Mouse (Mus musculus): ENCODE results near the gene Actn3. TPM values are rescaled to one million over a fixed set of nuclear protein-coding genes. Genes with fewer than 3 reads are reported as not detected.

The Actn3 gene
- polyA plus RNA-seq (2017; shearing (Covaris generic)): under 1 TPM in 1 of 2 experiments, not detected in 1; 0.11 TPM

GRCm38 (mm10) chr19:4877785-4878184, at the start of gene Actn3:
Actn3 (minus strand) TSS chr19:4877909.

GRCm38 (mm10) chr19:4905979-4906794, 28.5 kb upstream of the Actn3 start, which contains the start of gene Bbs1:
Bbs1 (minus strand) TSS chr19:4906628.

GRCm38 (mm10) chr19:4878405-4879323, 955 bp upstream of the Actn3 start, which contains the start of gene Zdhhc24:
Zdhhc24 (plus strand) TSS chr19:4878668.

GRCm38 (mm10) chr19:4854552-4855469, 22.9 kb downstream of the Actn3 start, which contains the start of gene Ctsf:
Ctsf (plus strand) TSS chr19:4855130.

GRCm38 (mm10) chr19:4839149-4839548, 38.6 kb downstream of the Actn3 start, which contains the start of the genes Ccs and Ccdc87:
Ccs (minus strand) TSS chr19:4839332.
Ccdc87 (plus strand) TSS chr19:4839366.

Other genes starting within 250 kb of the Actn3 start
- gene Gm960, start 179.2 kb downstream of the Actn3 start, polyA plus RNA-seq (2017; shearing (Covaris generic)): 1 to 10 TPM; 1.8 to 4.5 TPM
- under 1 TPM; 0.40 to 0.84 TPM for gene Sptbn2, start 166.7 kb downstream of the Actn3 start, polyA plus RNA-seq (2017; shearing (Covaris generic))
- 10 to 100 TPM; 40.8 to 47.0 TPM for gene Rbm4b, start 121.4 kb downstream of the Actn3 start, polyA plus RNA-seq (2017; shearing (Covaris generic))
- gene Rbm4, start 84.0 kb downstream of the Actn3 start, polyA plus RNA-seq (2017; shearing (Covaris generic)): 10 to 100 TPM; 49.9 to 54.0 TPM
- 10 to 100 TPM; 24.9 to 30.4 TPM for gene Gm21992, start 66.3 kb downstream of the Actn3 start, polyA plus RNA-seq (2017; shearing (Covaris generic))
- 10 to 100 TPM; 61.5 to 84.0 TPM for gene Rbm14, start 66.3 kb downstream of the Actn3 start, polyA plus RNA-seq (2017; shearing (Covaris generic))
- gene Ccs, start 38.6 kb downstream of the Actn3 start, polyA plus RNA-seq (2017; shearing (Covaris generic)): 100 to 1,000 TPM in 1 of 2 experiments, 10 to 100 TPM in 1; 72.7 to 120 TPM
- under 1 TPM in 1 of 2 experiments, not detected in 1; 0.55 TPM for gene Ccdc87, start 38.5 kb downstream of the Actn3 start, polyA plus RNA-seq (2017; shearing (Covaris generic))
- 1 to 10 TPM; 4.1 to 6.0 TPM for gene Ctsf, start 22.8 kb downstream of the Actn3 start, polyA plus RNA-seq (2017; shearing (Covaris generic))
- 1 to 10 TPM; 5.0 to 9.9 TPM for gene Zdhhc24, start 759 bp upstream of the Actn3 start, polyA plus RNA-seq (2017; shearing (Covaris generic))
- 1 to 10 TPM in 1 of 2 experiments, under 1 TPM in 1; 0.71 to 3.0 TPM for gene Bbs1, start 28.7 kb upstream of the Actn3 start, polyA plus RNA-seq (2017; shearing (Covaris generic))
- 100 to 1,000 TPM in 1 of 2 experiments, 10 to 100 TPM in 1; 93.7 to 123 TPM for gene Dpp3, start 50.4 kb upstream of the Actn3 start, polyA plus RNA-seq (2017; shearing (Covaris generic))
- 1 to 10 TPM in 1 of 2 experiments, under 1 TPM in 1; 0.70 to 1.9 TPM for gene Peli3, start 65.2 kb upstream of the Actn3 start, polyA plus RNA-seq (2017; shearing (Covaris generic))
- gene Mrpl11, start 84.2 kb upstream of the Actn3 start, polyA plus RNA-seq (2017; shearing (Covaris generic)): 10 to 100 TPM; 60.3 to 63.9 TPM
- gene Npas4, start 112.4 kb upstream of the Actn3 start, polyA plus RNA-seq (2017; shearing (Covaris generic)): 1 to 10 TPM; 1.3 to 1.7 TPM
- gene Slc29a2, start 146.0 kb upstream of the Actn3 start, polyA plus RNA-seq (2017; shearing (Covaris generic)): 1 to 10 TPM; 3.4 TPM
- 10 to 100 TPM; 13.6 to 15.6 TPM for gene B4gat1, start 160.9 kb upstream of the Actn3 start, polyA plus RNA-seq (2017; shearing (Covaris generic))
- gene AC124502.3, start 161.0 kb upstream of the Actn3 start, polyA plus RNA-seq (2017; shearing (Covaris generic)): 1 to 10 TPM; 2.4 to 8.5 TPM
- gene Brms1, start 163.4 kb upstream of the Actn3 start, polyA plus RNA-seq (2017; shearing (Covaris generic)): 100 to 1,000 TPM; 103 to 106 TPM
- gene Rin1, start 172.6 kb upstream of the Actn3 start, polyA plus RNA-seq (2017; shearing (Covaris generic)): under 1 TPM in 1 of 2 experiments, not detected in 1; 0.08 TPM
- not detected for gene Cd248, start 190.2 kb upstream of the Actn3 start, polyA plus RNA-seq (2017; shearing (Covaris generic))
- gene Tmem151a, start 207.6 kb upstream of the Actn3 start, polyA plus RNA-seq (2017; shearing (Covaris generic)): under 1 TPM; 0.31 to 0.84 TPM
- gene Yif1a, start 210.6 kb upstream of the Actn3 start, polyA plus RNA-seq (2017; shearing (Covaris generic)): 10 to 100 TPM; 59.7 to 66.6 TPM
- gene Cnih2, start 220.6 kb upstream of the Actn3 start, polyA plus RNA-seq (2017; shearing (Covaris generic)): 1 to 10 TPM; 2.7 to 5.6 TPM
- gene Rab1b, start 229.2 kb upstream of the Actn3 start, polyA plus RNA-seq (2017; shearing (Covaris generic)): 100 to 1,000 TPM; 187 to 249 TPM
- 1 to 10 TPM; 5.0 to 8.7 TPM for gene Klc2, start 240.7 kb upstream of the Actn3 start, polyA plus RNA-seq (2017; shearing (Covaris generic))

All from inflammation-experienced regulatory T-cells (primary cell).